Mouse (Mus musculus) regulatory T cell (primary cell): Measurements from ENCODE around the gene Il18.

Experiments
- in situ Hi-C: fragments of 300-600 bp; cut with MboI, MseI; formaldehyde crosslinking; loops from one replicate; pipeline ENCODE4 v1.15.1; 2025; ENCODE audit warnings: high pct_unique_total_duplicates

Il18 gene

DNA sequence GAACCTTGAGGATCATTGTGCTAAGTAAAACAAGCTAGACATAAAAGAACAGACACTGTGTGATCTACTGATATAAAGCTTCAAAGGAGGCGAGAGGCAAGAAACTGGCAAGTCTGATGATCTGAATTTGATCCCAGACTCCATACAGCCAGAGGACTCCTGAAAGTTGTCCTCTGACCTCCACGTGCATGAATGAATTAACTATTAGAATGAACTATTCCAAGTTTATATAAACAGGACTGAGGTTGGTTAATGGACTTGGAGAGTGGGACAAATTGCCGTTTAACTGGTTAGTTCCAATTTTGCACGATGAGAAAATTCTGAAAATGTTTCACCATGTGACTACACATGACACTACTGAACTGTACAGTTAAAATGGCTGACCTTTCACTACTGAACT lies 5.7 kb upstream of the Il18 start:
- in situ Hi-C loops: loop anchor here (5.0 kb wide), 1 partner anchor 38 kb away; no protein-coding TSS in a partner anchor

DNA sequence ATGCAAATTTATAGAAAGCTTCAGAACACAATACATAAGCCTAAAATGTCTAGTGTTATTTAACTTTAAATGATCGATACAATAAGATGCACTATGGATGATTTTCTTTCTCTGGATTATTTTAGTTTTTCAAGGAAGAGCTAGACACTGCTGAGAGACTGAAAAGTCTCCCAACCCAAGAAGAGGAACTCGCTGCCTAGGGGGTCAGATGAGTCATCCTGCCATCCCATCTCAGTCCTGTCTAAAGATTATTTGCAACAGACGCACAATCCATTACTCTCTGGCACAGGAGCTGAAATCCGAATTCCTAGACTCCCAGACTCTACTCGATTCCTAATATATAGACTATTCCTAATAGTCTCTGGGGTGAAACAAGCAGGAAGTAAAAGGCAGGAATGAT lies 2.4 kb upstream of the Il18 start:
- in situ Hi-C loops: no loop called here

DNA sequence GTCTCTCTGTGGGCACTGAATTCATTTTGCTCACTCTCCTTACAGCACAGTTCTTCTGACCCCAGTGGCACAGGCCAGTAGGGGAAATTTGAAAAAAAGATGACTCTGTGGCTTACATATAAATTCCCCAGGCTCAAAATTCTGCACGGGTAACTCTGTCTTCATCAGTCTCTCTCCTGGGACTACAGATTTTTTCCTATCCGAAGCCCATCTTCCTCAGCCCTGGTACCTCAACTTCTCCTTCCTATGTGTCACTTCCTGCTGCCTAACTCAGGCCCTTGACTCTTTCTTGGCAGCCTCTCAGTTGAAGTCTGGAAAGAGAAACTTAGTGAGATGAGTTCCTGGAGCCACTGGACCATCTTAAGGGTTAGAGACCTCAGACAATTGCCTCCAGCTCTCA lies 1.1 kb upstream of the Il18 start:
- in situ Hi-C loops: no loop called here

DNA sequence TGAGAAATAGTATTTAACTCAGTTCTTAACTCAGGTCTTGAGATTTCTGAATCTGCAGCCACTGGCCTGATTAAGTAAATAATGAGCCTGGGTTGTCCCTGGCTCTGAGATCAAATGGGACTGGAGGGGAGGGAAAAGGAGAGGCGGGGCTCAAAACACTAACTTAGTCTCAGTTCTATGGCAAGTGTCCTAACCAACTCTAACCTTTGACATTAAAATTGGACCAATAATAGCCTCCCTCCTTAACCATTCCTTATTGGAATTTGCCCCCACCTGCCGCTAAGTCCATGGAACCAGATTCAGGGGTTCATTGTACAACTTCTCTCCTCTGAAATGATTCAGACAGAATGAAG lies 443 bp downstream of the Il18 start, which contains the start of gene Bco2:
Bco2 (minus strand) TSS at position 88 of the 353 bp plus-strand sequence.
- in situ Hi-C loops: no loop called here

DNA sequence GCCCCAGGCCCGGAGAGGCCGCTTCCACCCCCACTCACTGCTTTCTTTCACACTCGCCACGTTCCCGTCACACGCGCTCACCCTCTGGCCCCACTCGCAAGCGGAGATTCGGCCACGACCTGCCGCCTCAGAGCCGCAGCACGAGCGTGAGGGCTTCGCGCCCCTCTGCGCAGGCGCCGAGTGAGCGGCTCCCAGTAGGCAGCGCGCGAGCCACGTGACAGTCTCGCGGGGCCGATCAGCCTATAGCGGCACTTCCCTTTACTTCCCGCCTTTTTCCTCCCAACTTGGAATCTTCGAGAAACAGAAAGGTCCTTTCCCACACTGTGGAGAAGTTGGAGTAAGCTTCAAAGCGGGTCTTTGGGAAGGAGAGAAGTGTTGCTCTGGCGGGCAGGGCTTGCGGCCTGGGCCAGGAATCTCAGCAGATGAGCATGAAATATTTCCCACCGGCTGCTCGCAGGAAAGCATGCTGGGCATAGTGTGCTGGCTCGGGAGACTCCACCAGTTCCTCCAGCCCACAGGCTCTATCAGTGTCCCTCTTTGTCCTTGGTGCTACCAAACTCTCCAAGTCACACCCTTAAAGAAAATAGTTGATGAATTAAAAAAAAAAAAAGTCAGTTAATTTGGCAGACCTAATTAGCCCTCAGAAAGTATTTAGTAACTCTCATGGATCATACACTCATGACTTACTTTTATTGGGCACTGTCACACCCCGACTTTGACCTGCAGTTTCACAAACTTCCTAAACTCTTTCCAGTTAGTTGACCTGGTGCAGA lies 6.7 kb downstream of the Il18 start, which contains the start of gene Tex12:
Tex12 (minus strand) TSS at position 181 of the 773 bp plus-strand sequence.
- in situ Hi-C loops: no loop called here

DNA sequence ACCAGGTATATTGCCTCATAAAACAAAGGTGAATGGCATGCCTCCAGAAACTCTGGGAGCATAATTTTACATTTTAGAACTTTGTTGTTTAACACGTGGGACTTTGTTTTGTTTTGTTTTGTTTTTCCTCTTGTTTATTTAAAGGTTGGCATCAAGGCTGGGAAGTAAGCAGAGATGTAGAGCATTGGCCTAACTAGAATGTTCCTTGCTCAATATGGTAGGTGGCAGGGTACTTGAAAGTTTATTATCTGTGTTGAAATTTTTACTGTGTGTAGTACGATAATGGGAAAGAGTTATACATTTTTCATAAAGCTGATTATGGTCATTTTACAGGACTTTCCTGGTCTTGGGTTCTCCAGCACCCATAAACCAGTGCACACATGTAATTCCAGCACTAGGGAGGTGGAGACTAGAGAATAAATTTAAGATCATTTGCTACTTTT lies 7.3 kb downstream of the Il18 start:
- in situ Hi-C loops: no loop called here

DNA sequence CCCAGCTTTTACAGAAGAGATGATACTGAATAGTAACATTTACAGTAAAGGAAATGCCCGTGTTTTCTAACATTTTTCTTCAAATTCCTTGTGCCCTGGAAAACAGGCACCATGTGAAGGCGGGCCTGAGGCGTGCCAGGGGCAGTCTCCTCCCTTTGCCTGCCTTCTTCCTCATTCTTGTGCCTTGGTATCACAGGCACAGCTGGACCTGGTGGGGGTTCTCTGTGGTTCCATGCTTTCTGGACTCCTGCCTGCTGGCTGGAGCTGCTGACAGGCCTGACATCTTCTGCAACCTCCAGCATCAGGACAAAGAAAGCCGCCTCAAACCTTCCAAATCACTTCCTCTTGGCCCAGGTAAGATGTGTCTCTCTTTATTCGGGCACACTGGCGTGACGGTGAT lies 10.5 kb downstream of the Il18 start:
- in situ Hi-C loops: no loop called here

DNA sequence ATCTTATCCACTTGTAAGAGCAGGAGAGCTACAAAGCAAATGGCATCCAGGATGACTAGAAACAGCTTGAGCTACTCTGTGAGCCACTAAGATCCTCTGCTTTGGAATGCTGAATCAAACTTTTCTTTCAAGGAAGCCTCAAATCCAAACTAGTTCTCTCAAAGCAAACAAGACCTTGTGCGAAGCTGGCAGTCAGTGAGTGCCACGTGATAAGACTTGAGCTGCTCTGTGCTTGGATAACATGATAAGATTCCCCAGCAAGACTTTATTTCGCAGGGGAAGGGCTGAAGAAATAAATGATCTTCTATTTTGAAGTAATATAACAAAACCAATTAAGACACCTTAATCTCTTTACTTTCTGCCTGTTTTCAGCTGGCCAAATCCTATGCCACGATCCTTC lies 11.3 kb downstream of the Il18 start:
- in situ Hi-C loops: no loop called here

DNA sequence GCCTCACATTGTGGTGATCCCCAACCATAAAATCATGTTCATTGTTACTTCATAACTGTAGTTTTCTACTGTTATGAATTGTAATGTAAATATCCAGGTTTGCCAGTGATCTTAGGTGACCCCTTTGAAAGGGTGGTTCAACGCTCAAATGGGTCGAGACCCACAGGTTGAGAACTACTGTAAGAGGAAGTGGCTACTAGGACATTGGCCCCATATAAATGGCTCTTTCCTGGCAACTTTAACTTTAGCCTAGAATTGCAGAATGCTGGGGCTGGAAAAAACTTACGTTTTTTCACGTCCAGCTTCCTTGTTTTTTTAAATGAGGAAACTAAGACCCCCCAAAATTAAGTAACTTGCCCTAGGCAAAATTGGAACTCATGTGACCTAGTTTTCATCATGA lies 12.7 kb downstream of the Il18 start:
- in situ Hi-C loops: no loop called here

DNA sequence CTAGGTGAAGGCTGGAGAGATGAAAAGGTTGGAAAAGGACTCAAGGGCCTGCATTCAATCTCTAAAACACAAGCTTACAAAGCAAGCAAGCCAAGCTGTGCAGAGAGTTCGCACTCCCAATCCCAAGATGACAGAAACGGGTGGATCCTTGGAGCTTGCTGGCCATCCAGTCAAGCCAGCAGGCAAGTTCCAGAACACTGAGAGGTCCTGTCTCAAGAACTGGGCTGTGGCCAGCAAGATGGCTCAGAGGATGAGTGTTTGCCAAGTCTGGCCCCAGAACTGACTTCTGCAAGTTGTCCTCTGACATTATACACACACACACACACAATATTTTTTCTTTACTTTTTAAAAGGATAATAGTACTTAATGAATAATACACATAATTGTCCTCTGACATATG lies 13.3 kb downstream of the Il18 start:
- in situ Hi-C loops: no loop called here

DNA sequence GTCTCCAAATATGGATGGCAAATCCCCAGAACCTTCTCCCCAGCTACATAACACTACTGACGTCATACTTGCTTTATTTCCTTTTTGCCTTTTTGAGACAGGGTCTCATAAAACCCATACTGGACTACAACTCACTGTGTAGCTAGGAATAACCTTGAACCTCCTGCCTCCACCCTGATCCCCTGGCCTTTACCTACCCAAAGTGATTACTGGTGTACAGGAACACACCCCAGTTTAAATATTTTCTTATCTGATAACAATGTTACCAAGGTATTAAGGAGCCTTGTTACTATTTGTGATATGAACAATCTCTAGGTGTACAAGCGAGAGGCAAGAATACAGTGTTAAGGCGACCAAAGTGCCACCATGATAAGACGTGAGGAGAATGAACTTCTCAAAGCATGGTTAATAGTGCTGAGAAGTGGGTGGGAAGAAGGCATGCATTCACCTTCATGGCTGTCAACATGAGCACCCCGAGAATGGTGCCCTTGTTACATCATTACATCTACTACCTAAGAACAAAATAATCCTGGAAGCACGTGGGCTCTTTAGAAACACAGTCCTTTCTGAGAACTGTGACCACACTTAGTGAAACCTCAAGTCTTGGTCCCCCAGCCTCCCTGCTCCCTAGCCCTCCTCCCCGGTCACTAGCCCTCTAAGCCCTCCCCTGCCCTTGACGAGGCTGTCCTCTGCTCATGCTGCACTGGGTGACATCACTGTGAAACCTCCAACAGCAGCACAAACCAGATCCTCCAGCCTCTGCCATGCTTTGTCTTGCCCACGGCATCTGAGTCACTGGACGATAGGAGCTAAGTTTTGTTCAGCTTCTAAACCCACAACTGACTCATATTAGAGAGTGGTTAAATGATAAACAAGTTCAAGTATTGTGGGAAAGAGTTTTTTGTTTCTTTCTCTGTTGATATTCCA lies 15.2 kb downstream of the Il18 start:
- in situ Hi-C loops: no loop called here

DNA sequence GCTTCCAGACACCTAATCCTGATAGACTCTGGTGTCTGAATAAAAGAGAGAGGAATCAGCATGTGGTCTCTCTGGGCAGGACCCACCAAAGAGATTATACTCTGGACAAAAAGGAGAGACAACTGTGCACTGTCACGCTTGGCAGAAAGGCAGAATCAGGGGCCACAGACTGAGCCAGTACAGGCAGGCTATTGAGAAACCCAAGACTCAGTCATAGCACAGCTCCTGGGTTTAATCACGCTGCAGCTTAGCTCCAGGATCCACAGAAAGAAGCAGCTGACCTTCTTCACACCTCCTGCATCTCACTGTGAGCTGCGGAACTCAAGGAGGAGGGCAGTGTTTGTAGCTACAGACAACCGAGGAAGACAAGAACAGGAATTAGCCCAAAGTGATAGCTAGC lies 25.7 kb downstream of the Il18 start:
- in situ Hi-C loops: no loop called here

DNA sequence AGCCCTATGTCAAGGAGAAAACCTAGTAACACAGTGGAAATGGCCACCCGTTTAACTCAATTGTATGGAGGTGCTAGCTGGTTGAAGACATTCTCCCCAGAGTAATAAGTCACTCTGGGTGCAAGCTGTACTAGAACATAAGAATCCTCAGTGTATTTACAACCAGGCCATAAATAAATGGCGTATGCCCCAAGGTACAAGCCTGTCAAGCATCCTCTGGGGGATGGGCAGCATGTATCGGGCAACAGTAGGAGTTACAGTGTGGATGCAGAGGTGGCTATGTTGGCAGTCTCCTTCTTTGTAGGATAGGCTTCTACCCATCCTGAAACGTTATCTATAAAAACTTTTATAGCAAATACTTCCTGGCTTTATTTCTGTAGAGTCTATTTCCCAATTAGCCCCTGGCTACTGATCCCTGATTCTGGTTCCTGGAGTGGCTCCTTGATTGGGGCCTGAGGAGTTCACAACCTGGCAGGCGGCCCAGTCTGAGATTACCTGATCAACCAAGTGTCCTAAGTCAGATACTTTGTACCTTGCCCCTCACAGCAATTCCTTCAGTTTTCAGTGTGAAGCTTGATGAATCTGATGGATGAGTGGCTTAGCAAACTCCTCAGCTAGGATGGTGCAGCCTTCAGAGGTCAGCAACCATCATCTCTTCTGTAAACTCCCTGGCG lies 30.7 kb downstream of the Il18 start:
- in situ Hi-C loops: loop anchor here (5.0 kb wide), 1 partner anchor 38 kb away; no protein-coding TSS in a partner anchor

DNA sequence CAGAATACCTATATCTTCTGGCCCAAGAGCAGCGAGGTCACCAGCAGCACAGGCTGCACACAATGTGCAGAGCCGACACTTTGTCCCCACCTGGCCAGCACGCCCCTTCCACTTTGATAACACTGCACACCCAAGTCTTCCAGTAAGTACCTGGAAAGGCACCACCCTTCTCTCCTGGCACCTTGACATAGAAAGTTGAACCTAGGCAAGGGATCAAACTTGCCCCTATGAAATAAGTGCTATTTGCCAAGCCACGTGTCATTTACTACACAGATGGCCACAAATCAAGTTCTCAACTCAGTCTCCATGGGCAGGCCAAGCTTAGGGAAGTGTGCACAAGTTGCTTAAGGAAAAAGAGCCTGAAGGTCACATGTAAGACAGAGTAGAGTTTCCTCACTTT lies 32.3 kb downstream of the Il18 start:
- in situ Hi-C loops: loop anchor here (5.0 kb wide), 1 partner anchor 40 kb away; no protein-coding TSS in a partner anchor

DNA sequence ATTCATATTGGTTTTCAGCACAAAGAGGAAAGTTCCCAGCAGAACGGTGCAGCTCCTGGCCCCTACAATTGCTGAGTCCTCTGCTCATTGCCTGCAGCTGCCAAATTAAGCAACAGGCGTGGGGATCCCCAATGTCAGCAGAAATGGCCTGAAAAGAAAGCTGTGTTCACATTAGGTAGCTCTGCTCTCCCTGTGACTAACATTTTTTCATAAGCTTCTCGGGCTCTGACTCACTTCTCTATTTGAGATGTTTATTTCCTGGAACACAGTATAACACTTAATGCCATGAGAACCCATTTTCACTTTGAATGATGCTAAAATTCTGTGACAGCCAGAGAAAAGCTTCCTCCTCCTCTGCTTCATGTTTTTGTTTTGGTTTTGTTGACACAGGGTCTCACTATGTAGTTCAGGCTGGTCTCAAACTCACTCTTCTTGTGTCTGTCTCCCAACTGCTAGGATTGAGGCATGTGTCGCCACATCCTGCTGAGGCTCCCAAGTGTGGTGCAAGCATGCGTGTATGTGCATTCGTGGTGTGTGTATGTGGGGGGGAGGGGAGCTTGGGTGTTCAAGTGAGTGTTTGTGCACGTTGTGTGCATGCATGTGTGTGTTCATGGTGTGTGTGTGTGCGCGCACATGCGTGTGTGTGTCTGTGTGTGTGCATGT lies 36.4 kb downstream of the Il18 start:
- in situ Hi-C loops: loop anchor here (5.0 kb wide), 1 partner anchor 124 kb away; no protein-coding TSS in a partner anchor

DNA sequence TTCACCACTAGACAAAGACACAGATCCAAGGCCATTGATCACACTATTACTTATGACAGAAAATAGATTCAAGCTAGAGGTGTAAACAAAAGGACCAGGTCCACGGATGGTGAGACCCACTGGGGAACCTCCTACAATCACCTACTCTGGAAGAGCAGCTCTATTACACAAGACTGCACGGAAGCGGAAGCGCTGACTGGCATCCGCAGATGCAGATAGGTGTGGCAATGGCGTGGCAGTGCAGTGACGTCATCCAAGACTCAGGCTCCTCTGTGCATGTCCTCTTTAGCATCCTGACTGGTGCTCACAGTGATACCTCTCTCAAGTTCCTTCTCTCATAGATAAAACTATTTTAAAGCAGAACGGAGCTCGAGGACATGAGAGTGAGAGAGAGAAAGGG lies 38.3 kb downstream of the Il18 start:
- in situ Hi-C loops: loop anchor here (5.0 kb wide), 1 partner anchor 126 kb away; no protein-coding TSS in a partner anchor

DNA sequence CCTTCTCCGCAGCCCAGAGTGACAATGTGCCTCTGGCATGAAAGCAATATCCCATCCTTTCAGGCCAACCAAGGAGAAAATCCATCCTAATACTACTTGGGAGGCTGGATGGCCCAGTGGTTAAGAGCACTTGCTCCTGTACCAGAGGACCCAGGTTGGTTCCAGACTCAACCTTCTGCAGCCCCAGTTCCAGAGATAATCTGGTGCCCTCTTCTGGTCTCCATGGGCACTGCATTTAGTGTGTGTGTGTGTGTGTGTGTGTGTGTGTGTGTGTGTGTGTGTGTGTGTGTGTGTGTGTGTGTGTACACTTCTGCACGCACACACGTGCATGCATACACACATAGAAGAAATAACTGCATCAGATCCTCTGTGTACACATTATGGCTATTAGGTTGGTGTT lies 38.9 kb downstream of the Il18 start:
- in situ Hi-C loops: loop anchor here (5.0 kb wide), 1 partner anchor 126 kb away; no protein-coding TSS in a partner anchor

DNA sequence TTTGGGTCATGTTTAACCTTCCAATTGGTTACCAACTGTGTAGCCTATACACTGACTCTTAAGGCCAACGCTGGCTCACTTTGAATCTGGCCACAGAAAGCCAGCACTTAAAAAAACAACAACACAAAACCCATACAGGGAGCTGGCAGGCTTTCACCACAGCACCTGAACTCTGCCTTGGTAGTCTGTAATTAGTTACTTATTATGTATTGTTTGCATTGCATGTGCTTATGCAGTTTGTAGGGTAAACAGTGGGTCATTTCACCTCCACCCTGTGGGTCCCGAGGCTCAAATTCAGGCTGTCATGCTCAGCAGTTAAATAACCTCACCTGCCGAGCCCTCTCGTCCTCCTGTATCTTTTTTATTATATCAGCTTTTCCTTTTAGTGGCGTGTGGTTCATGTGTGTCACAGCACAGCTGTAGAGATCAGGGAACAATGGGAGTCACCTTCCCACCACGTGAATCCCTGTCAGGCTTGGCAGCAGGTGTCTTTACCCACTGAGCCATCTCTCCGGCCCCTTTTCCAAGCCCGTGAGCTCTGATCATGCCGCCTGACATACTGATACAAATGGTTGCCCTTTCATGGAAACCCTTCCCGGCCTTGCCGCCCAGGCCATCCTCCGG lies 40.3 kb downstream of the Il18 start:
- in situ Hi-C loops: loop anchor here (5.0 kb wide), 1 partner anchor 128 kb away; no protein-coding TSS in a partner anchor

DNA sequence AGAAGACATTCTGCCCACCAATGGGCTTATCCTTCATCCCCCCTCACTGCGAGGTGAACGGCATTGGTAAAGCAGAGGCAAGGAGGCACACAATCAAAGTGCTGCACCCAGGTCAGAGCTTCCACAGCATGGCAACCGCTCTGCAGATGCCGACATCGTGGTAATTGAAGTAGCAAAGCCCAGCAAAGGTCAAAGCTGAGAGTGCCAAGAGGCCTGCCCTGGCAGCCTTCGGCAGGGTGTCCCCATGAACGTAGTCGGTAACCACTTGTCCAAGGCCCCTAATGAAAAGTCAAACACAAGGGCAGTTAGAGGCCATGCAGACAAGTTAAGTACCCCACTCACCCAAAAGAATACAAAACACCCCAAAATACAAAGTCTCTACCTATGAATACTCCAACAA lies 42.3 kb downstream of the Il18 start:
- in situ Hi-C loops: no loop called here

DNA sequence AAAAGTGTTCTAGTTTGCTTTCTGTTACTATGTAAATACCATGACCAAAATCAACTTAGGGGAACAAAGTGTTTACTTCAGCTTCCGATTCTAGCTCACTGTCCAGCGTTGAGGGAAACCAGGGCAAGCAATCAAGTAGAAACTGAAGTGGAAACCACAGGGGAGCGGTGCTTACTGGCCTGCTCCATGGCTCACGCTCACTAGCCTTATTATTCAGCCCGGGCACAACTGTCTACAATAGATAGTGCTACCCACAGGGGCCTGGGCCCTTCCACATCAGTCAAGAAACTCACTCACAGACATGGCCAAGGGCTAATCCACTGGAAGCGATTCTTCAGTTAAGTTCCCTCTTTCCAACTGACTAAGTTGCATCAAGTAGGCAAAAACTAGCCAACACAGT lies 46.9 kb downstream of the Il18 start:
- in situ Hi-C loops: no loop called here
